Mouse (Mus musculus) frontal cortex, adult (tissue): ENCODE data around the gene Vps52.
"Not testable (repeated sequence)": the region's sequence is repeated elsewhere in the genome, so short reads cannot be mapped to it uniquely, and the experiment has no call there.

Experiments
- ATAC-seq: cut with Nextera tagmentation; 2 replicates; pipeline ENCODE4 v1.9.2; 2017; ENCODE audit warnings: mild to moderate bottlenecking, moderate library complexity, mixed read lengths; ENCODE audit not compliant: low TSS enrichment

Vps52 gene

GRCm38 (mm10) chr17:33965846-33966550 is 10.4 kb downstream of the Vps52 start:
- ATAC-seq, result no peak

GRCm38 (mm10) chr17:33968489-33968888 is 12.9 kb downstream of the Vps52 start:
- ATAC-seq, result peak; percentile 69

- no peak; the same call in 1 of the 2 replicates for ATAC-seq
Measured at GRCm38 (mm10) chr17:33968927-33969326, 13.3 kb downstream of the Vps52 start.

GRCm38 (mm10) chr17:33969394-33969793 is 13.8 kb downstream of the Vps52 start:
- ATAC-seq, result no peak

- ATAC-seq, result no peak
Measured at GRCm38 (mm10) chr17:33972691-33973090, 17.1 kb downstream of the Vps52 start.

GRCm38 (mm10) chr17:33973572-33973971 is 18.0 kb downstream of the Vps52 start:
- ATAC-seq, result no peak

- ATAC-seq, result no peak
Measured at GRCm38 (mm10) chr17:33977861-33978557, 22.4 kb downstream of the Vps52 start.

GRCm38 (mm10) chr17:33978631-33979031 is 23.0 kb downstream of the Vps52 start:
- peak; percentile 64 for ATAC-seq

- no peak for ATAC-seq
Measured at GRCm38 (mm10) chr17:33979512-33980050, 24.0 kb downstream of the Vps52 start.

GRCm38 (mm10) chr17:33980181-33981035 is 24.8 kb downstream of the Vps52 start:
- no peak for ATAC-seq

- peak; percentile 92 for ATAC-seq
Measured at GRCm38 (mm10) chr17:33981192-33981909, 25.7 kb downstream of the Vps52 start.

- ATAC-seq, result not testable (repeated sequence)
Measured at GRCm38 (mm10) chr17:33982136-33982535, 26.5 kb downstream of the Vps52 start.

GRCm38 (mm10) chr17:33991788-33992664 is 36.4 kb downstream of the Vps52 start:
- 0 out of 2 replicates have a peak, but pooled peaks have one; percentile 41 for ATAC-seq

GRCm38 (mm10) chr17:33994959-33995358 is 39.3 kb downstream of the Vps52 start:
- no peak for ATAC-seq

- no peak for ATAC-seq
Measured at GRCm38 (mm10) chr17:33995651-33996050, 40.0 kb downstream of the Vps52 start.

GRCm38 (mm10) chr17:33997025-33997424 is 41.4 kb downstream of the Vps52 start:
- not testable (repeated sequence) for ATAC-seq

GRCm38 (mm10) chr17:33998697-33999096 is 43.1 kb downstream of the Vps52 start:
- not testable (repeated sequence) for ATAC-seq

GRCm38 (mm10) chr17:33999341-34000149 is 43.9 kb downstream of the Vps52 start:
- ATAC-seq, result no peak

- peak; percentile 97 for ATAC-seq
Measured at GRCm38 (mm10) chr17:34000150-34000537, 44.5 kb downstream of the Vps52 start, which contains the start of gene H2-K1. Gene H2-K1 (minus strand): TSS chr17:34000347.
